Mouse (Mus musculus): ENCODE data around the gene Apoa4. TPM values are rescaled to one million over a fixed set of nuclear protein-coding genes. Genes with fewer than 3 reads are reported as not detected.

Gene Apoa4
- polyA plus RNA-seq, 1 experiment from 2014 or later: 12.3 TPM

DNA sequence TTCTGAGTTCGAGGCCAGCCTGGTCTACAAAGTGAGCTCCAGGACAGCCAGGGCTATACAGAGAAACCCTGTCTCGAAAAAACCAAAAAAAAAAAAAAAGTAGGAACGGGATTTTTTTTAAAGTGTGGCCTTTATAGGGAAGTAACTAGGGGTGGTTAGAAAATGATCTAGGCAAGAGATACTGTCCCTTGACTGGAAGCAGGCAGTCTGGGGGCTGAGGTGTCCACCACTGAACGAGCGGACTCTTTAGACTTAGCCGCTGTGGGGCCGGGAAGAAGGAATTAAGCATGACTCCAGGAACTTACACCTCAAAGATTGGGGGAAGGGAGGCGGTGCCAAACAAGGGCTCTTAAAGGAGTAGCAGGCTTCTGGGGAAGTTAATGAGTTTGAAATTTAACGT lies 22.3 kb upstream of the Apoa4 start:
- H3K4me1 ChIP-seq (replicated peaks; ENCODE audit: control insufficient read depth, insufficient read depth, low read length): no peaks in the 10 kb centered on the region
- H3K9me3 ChIP-seq (ENCODE audit: control insufficient read depth, low read length): no peaks in the 10 kb centered on the region
- no peaks in the 10 kb centered on the region for H3K27me3 ChIP-seq (replicated peaks; ENCODE audit: control insufficient read depth, insufficient read depth, low read length)
- no peak overlapping the region for H3K4me3 ChIP-seq (ENCODE audit: low read depth, low read length)
- no peak for ATAC-seq (replicated peaks; ENCODE audit: low FRiP score, low TSS enrichment, low read depth)
- 76% methylated on average over 9 of the region's 9 CpGs for WGBS
- DNase-seq (ENCODE audit: low spot score): no peak
- H3K27ac ChIP-seq (ENCODE audit: low read depth): no peak overlapping the region
- H3K4me2 ChIP-seq (ENCODE audit: low read length): no peak overlapping the region
- peaks cover 58% of the 10 kb centered on the region for H3K36me3 ChIP-seq (ENCODE audit: control insufficient read depth, insufficient read depth, low read length)
- no peak overlapping the region for H3K9ac ChIP-seq (ENCODE audit: low read length)

DNA sequence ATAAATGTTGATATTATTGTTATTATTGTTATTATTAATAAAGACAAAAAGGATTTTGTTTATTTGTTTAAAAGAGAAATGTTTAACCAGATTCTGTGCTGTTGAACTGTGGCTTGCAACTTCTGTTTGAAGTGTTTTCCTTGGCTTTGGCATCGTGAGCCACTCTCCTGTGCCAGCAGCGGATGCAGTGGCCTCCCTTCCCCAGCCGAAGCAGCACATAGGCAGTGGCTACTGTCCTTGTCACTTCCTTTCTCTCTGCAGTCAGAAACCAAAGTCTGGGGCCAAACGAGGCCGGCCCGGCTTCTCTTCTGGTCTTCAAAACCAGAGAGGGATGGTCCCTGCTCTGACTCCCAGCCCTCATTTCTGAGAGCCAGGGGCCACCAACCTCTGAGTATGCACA lies 17.4 kb upstream of the Apoa4 start:
- Histone ChIP-seq H3K27ac (ENCODE audit: low read depth) (no peak overlapping the region), H3K4me2 (ENCODE audit: low read length) (no peak overlapping the region), H3K4me1 (replicated peaks; ENCODE audit: control insufficient read depth, insufficient read depth, low read length) (no peaks in the 10 kb centered on the region), H3K9me3 (ENCODE audit: control insufficient read depth, low read length) (no peaks in the 10 kb centered on the region), H3K36me3 (ENCODE audit: control insufficient read depth, insufficient read depth, low read length) (peaks cover 44% of the 10 kb centered on the region), H3K27me3 (replicated peaks; ENCODE audit: control insufficient read depth, insufficient read depth, low read length) (no peaks in the 10 kb centered on the region), H3K4me3 (ENCODE audit: low read depth, low read length) (no peak overlapping the region), H3K9ac (ENCODE audit: low read length) (no peak overlapping the region)
- WGBS: 85% methylated on average over 6 of the region's 6 CpGs
- no peak for ATAC-seq (replicated peaks; ENCODE audit: low FRiP score, low TSS enrichment, low read depth)
- DNase-seq (ENCODE audit: low spot score): no peak

DNA sequence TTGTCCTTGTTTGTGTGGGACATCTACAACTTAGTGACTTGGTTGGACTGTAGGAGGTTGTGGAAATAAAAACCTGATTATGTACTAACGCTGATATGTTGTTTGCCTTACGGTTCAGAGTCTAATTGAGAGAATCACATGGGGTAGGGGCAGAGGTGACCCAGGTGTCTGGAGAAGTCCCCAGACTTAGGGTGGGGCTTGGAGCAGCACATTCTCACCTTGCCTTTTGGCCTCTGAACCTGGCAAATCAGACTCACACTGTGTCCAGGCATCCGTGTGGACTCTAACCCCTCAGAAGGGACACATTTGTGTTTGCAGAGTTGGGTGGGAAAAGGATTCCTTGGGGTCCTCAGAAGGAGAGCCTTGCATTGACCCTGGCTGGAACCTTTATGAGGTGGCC lies 16.4 kb upstream of the Apoa4 start:
- WGBS: 71% methylated on average over 3 of the region's 3 CpGs
- H3K9ac ChIP-seq (ENCODE audit: low read length): no peak overlapping the region
- H3K4me1 ChIP-seq (replicated peaks; ENCODE audit: control insufficient read depth, insufficient read depth, low read length): no peaks in the 10 kb centered on the region
- no peak for ATAC-seq (replicated peaks; ENCODE audit: low FRiP score, low TSS enrichment, low read depth)
- no peak overlapping the region for H3K27ac ChIP-seq (ENCODE audit: low read depth)
- no peak overlapping the region for H3K4me3 ChIP-seq (ENCODE audit: low read depth, low read length)
- no peaks in the 10 kb centered on the region for H3K27me3 ChIP-seq (replicated peaks; ENCODE audit: control insufficient read depth, insufficient read depth, low read length)
- H3K9me3 ChIP-seq (ENCODE audit: control insufficient read depth, low read length): no peaks in the 10 kb centered on the region
- H3K4me2 ChIP-seq (ENCODE audit: low read length): no peak overlapping the region
- H3K36me3 ChIP-seq (ENCODE audit: control insufficient read depth, insufficient read depth, low read length): peaks cover 42% of the 10 kb centered on the region
- DNase-seq (ENCODE audit: low spot score): no peak

DNA sequence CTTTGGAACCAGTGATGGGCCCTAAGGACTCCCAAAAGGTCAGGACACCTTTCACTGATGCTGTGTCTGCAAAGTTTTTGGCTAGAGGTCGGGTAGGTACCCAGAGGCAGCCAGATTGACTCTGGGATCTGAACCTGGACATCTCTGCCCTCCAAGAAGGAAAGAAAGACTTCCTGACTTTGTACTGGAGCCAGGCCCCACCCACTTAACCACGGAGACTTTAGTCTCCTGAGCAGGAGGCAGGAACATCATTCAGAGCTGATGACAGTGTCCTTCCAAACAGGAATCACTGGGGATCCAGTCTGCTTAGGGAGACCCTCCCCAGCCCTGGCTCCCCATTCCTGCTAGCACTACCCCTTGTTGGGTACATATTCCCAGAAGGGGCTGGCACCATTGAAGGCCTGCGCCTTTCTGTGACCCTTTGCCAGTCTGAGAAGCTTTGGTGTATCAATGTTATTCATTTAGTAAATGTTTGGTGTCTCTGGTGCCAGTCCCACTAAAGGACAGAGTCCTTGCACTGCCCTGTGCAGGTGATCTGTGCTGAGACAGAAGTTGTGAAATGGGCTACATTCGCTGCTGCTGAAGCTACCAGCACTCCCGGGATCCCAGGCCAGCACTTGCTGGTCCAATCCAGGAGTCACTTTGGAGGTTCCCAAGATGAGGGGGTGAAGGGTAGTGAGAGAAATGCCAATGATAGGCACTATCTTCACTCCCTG lies 15.4 kb upstream of the Apoa4 start:
- no peak overlapping the region for H3K27ac ChIP-seq (ENCODE audit: low read depth)
- no peak overlapping the region for H3K9ac ChIP-seq (ENCODE audit: low read length)
- no peak overlapping the region for H3K4me2 ChIP-seq (ENCODE audit: low read length)
- H3K9me3 ChIP-seq (ENCODE audit: control insufficient read depth, low read length): no peaks in the 10 kb centered on the region
- 61% methylated on average over 5 of the region's 5 CpGs for WGBS
- H3K4me3 ChIP-seq (ENCODE audit: low read depth, low read length): no peak overlapping the region
- no peaks in the 10 kb centered on the region for H3K27me3 ChIP-seq (replicated peaks; ENCODE audit: control insufficient read depth, insufficient read depth, low read length)
- H3K36me3 ChIP-seq (ENCODE audit: control insufficient read depth, insufficient read depth, low read length): peaks cover 32% of the 10 kb centered on the region
- no peak for ATAC-seq (replicated peaks; ENCODE audit: low FRiP score, low TSS enrichment, low read depth)
- H3K4me1 ChIP-seq (replicated peaks; ENCODE audit: control insufficient read depth, insufficient read depth, low read length): 0 out of 2 replicates have a peak, but pooled peaks cover under 1% of the 10 kb centered on the region
- DNase-seq (ENCODE audit: low spot score): no peak

DNA sequence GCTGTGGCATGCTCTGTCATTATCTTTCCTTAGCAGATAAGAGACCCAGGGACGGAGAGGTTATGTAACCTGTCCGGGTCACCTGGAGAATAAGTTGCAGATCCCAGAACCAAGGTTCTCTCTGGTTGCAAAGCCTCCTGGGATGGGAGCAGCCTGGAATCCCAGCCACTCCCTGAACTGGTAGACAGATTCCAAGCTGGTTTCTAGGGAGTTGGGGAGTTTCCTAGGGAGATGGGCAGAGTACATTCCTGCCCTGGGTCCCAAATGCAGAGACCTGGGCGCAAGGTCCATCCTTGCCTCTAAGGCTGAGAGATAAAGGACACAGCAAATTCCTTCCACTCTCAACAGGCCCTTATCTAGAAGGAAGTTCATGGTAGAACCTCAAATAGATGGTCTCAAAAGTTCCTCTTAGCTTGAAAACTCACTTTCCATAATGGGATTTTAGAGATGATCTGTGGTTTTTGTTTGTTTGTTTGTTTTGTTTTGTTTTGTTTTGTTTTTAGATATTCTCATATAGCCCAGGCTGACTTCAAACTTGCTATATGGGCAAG lies 13.4 kb upstream of the Apoa4 start:
- DNase-seq (ENCODE audit: low spot score) (no peak), ATAC-seq (replicated peaks; ENCODE audit: low FRiP score, low TSS enrichment, low read depth) (no peak)
- Histone ChIP-seq H3K4me3 (ENCODE audit: low read depth, low read length) (no peak overlapping the region), H3K4me1 (replicated peaks; ENCODE audit: control insufficient read depth, insufficient read depth, low read length) (0 out of 2 replicates have a peak, but pooled peaks cover 7% of the 10 kb centered on the region), H3K36me3 (ENCODE audit: control insufficient read depth, insufficient read depth, low read length) (peaks cover 13% of the 10 kb centered on the region), H3K9ac (ENCODE audit: low read length) (no peak overlapping the region), H3K4me2 (ENCODE audit: low read length) (no peak overlapping the region), H3K27ac (ENCODE audit: low read depth) (no peak overlapping the region), H3K9me3 (ENCODE audit: control insufficient read depth, low read length) (no peaks in the 10 kb centered on the region), H3K27me3 (replicated peaks; ENCODE audit: control insufficient read depth, insufficient read depth, low read length) (no peaks in the 10 kb centered on the region)
- 80% methylated on average over 3 of the region's 3 CpGs for WGBS

DNA sequence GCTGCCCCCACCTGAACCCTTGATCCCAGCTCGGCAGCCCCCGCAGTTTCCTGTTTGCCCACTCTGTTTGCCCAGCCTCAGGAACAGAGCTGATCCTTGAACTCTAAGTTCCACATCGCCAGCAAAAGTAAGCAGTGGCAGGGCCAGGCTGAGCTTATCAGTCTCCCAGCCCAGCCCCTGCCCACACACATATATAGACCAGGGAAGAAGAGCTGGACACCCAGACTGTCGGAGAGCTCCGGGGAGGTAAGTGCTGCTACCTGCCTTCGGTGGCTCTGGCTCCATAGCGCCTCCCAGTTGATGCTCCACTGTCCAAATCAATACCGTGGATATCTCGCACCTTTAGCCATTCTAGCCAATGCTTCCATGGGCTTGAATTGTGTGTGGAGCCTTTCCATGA lies 12.0 kb upstream of the Apoa4 start, which contains the start of gene Apoa1:
TSS of gene Apoa1 (plus strand) at position 90 of the 400 bp plus-strand sequence.
- ATAC-seq (replicated peaks; ENCODE audit: low FRiP score, low TSS enrichment, low read depth) (no peak), DNase-seq (ENCODE audit: low spot score) (no peak)
- Histone ChIP-seq H3K9ac (ENCODE audit: low read length) (no peak within 1 kb of the TSS), H3K27ac (ENCODE audit: low read depth) (no peak within 1 kb of the TSS), H3K4me2 (ENCODE audit: low read length) (peak within 1 kb of the TSS; percentile 89; the same call in 1 of the 2 replicates), H3K9me3 (ENCODE audit: control insufficient read depth, low read length) (no peaks in the 10 kb centered on the region), H3K27me3 (replicated peaks; ENCODE audit: control insufficient read depth, insufficient read depth, low read length) (no peaks in the 10 kb centered on the region), H3K36me3 (ENCODE audit: control insufficient read depth, insufficient read depth, low read length) (0 out of 2 replicates have a peak, but pooled peaks cover 5% of the 10 kb centered on the region), H3K4me1 (replicated peaks; ENCODE audit: control insufficient read depth, insufficient read depth, low read length) (0 out of 2 replicates have a peak, but pooled peaks cover 7% of the 10 kb centered on the region), H3K4me3 (ENCODE audit: low read depth, low read length) (no peak within 1 kb of the TSS)
- WGBS: 41% methylated on average over 9 of the region's 9 CpGs

DNA sequence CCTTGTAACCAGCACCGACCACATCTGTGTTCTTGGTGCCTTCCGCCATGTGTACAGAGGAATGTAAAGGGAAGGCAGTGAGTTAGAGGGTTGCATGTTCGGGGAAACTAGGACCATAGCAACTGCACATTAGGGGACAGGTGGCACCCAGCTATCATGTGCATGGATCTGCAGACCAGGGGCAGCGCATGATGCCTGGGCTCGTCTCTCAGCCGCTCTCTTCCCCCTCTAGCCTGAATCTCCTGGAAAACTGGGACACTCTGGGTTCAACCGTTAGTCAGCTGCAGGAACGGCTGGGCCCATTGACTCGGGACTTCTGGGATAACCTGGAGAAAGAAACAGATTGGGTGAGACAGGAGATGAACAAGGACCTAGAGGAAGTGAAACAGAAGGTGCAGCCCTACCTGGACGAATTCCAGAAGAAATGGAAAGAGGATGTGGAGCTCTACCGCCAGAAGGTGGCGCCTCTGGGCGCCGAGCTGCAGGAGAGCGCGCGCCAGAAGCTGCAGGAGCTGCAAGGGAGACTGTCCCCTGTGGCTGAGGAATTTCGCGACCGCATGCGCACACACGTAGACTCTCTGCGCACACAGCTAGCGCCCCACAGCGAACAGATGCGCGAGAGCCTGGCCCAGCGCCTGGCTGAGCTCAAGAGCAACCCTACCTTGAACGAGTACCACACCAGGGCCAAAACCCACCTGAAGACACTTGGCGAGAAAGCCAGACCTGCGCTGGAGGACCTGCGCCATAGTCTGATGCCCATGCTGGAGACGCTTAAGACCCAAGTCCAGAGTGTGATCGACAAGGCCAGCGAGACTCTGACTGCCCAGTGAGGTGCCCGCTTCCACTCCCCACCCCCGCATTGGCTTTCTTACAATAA lies 10.7 kb upstream of the Apoa4 start:
- no peaks in the 10 kb centered on the region for H3K27me3 ChIP-seq (replicated peaks; ENCODE audit: control insufficient read depth, insufficient read depth, low read length)
- 15% methylated on average over 37 of the region's 37 CpGs for WGBS
- ATAC-seq (replicated peaks; ENCODE audit: low FRiP score, low TSS enrichment, low read depth) (peak; percentile 84), DNase-seq (ENCODE audit: low spot score) (peak; percentile 87)
- H3K36me3 ChIP-seq (ENCODE audit: control insufficient read depth, insufficient read depth, low read length): no peaks in the 10 kb centered on the region
- 0 out of 2 replicates have a peak, but pooled peaks cover 7% of the 10 kb centered on the region for H3K4me1 ChIP-seq (replicated peaks; ENCODE audit: control insufficient read depth, insufficient read depth, low read length)
- no peaks in the 10 kb centered on the region for H3K9me3 ChIP-seq (ENCODE audit: control insufficient read depth, low read length)
- peak overlapping the region; percentile 50 for H3K9ac ChIP-seq (ENCODE audit: low read length)
- H3K4me2 ChIP-seq (ENCODE audit: low read length): peak overlapping the region; percentile 89
- H3K27ac ChIP-seq (ENCODE audit: low read depth): peak overlapping the region; percentile 22; the same call in 1 of the 2 replicates
- peak overlapping the region; percentile 48 for H3K4me3 ChIP-seq (ENCODE audit: low read depth, low read length)

DNA sequence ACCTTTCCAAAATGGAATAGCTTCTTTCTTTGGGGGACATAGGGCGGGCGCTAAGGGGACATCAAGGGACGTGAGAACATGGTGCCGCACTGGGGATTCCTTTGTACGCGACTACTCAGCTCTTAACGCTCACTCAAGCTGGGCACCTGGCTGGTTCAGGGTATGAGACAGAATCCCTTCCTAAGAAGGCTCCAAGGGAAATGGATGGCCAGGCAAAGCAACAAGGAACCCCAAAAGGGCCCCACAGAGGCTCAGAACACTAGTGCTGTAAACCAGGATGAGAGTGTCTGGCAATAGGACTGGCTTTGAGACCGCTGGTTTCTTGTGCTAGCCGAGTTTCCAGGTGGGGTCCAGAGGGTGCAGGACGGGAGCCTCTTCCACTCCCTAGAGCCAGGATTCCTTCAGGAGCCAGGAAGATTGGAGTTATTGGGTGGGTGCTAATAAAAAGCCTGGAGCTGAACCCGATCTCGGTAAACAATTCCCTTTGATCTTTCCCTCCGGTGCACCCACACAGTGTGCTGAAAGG lies 10.0 kb upstream of the Apoa4 start:
- 10% methylated on average over 13 of the region's 13 CpGs for WGBS
- Histone ChIP-seq H3K9ac (ENCODE audit: low read length) (peak overlapping the region; percentile 50), H3K4me3 (ENCODE audit: low read depth, low read length) (peak overlapping the region; percentile 48), H3K4me1 (replicated peaks; ENCODE audit: control insufficient read depth, insufficient read depth, low read length) (0 out of 2 replicates have a peak, but pooled peaks cover 7% of the 10 kb centered on the region), H3K27ac (ENCODE audit: low read depth) (peak overlapping the region; percentile 22; the same call in 1 of the 2 replicates), H3K9me3 (ENCODE audit: control insufficient read depth, low read length) (no peaks in the 10 kb centered on the region), H3K4me2 (ENCODE audit: low read length) (peak overlapping the region; percentile 89), H3K27me3 (replicated peaks; ENCODE audit: control insufficient read depth, insufficient read depth, low read length) (no peaks in the 10 kb centered on the region), H3K36me3 (ENCODE audit: control insufficient read depth, insufficient read depth, low read length) (no peaks in the 10 kb centered on the region)
- DNase-seq (ENCODE audit: low spot score) (peak; percentile 71), ATAC-seq (replicated peaks; ENCODE audit: low FRiP score, low TSS enrichment, low read depth) (0 out of 2 replicates have a peak, but pooled peaks have one; percentile 7)
